Mouse (Mus musculus) gonadal fat pad, adult 2 months (tissue): Measurements from ENCODE around the gene Slc43a1. TPM values are rescaled to one million over a fixed set of nuclear protein-coding genes. Genes with fewer than 3 reads are reported as not detected.
"Not testable (repeated sequence)": the region's sequence is repeated elsewhere in the genome, so short reads cannot be mapped to it uniquely, and the experiment has no call there.

Experiments used
- DNase-seq: peaks from one replicate; pipeline ENCODE4 v3.0.0-alpha.2; 2012; ENCODE audit warnings: low read depth
- polyA plus RNA-seq: library from polyadenylated mRNA; depleted of rRNA; stranded (reverse); fragments of >200 nt; gene quantifications from 2 replicates; pipeline ENCODE4 v1.2.3, GENCODE M21; 2012; rRNA removed

The Slc43a1 gene
- polyA plus RNA-seq, 1 experiment = 16.9 TPM

GRCm38 (mm10) chr2:84896686-84897085, 58.0 kb downstream of the Slc43a1 start:
- not testable (repeated sequence) for DNase-seq

- no peak for DNase-seq
Observed at GRCm38 (mm10) chr2:84912722-84913121, 74.1 kb downstream of the Slc43a1 start.

Other genes starting within 250 kb of the Slc43a1 start
- gene Ctnnd1, start 188.1 kb upstream of the Slc43a1 start, polyA plus RNA-seq = 64.2 and 70.1 TPM in 2 replicates
- not detected in 2 replicates for gene Btbd18, start 179.8 kb upstream of the Slc43a1 start, polyA plus RNA-seq
- 40.7 and 40.9 TPM in 2 replicates for gene Selenoh, start 168.1 kb upstream of the Slc43a1 start, polyA plus RNA-seq
- not detected in 2 replicates for gene Gm28635, start 160.8 kb upstream of the Slc43a1 start, polyA plus RNA-seq
- 11.7 and 15.3 TPM in 2 replicates for gene Med19, start 160.4 kb upstream of the Slc43a1 start, polyA plus RNA-seq
- gene Tmx2, start 159.7 kb upstream of the Slc43a1 start, polyA plus RNA-seq = 93.5 and 97.4 TPM in 2 replicates
- gene Zdhhc5, start 123.7 kb upstream of the Slc43a1 start, polyA plus RNA-seq = 60.7 and 61.8 TPM in 2 replicates
- gene Clp1, start 111.5 kb upstream of the Slc43a1 start, polyA plus RNA-seq = 16.8 and 18.8 TPM in 2 replicates
- 1.4 and 1.7 TPM in 2 replicates for gene Ypel4, start 104.8 kb upstream of the Slc43a1 start, polyA plus RNA-seq
- 3.0 and 3.5 TPM in 2 replicates for gene Gm19426, start 95.2 kb upstream of the Slc43a1 start, polyA plus RNA-seq
- 547 and 588 TPM in 2 replicates for gene Serping1, start 63.4 kb upstream of the Slc43a1 start, polyA plus RNA-seq
- 24.8 and 26.9 TPM in 2 replicates for gene Ube2l6, start 40.0 kb upstream of the Slc43a1 start, polyA plus RNA-seq
- not detected in 2 replicates for gene Smtnl1, start 16.2 kb upstream of the Slc43a1 start, polyA plus RNA-seq
- 30.8 and 47.1 TPM in 2 replicates for gene Timm10, start 11.9 kb upstream of the Slc43a1 start, polyA plus RNA-seq
- gene Rtn4rl2, start 47.9 kb downstream of the Slc43a1 start, polyA plus RNA-seq = 7.6 and 8.4 TPM in 2 replicates
- 88.9 and 136 TPM in 2 replicates for gene Slc43a3, start 97.7 kb downstream of the Slc43a1 start, polyA plus RNA-seq
- 0.23 TPM in 1 of 2 replicates, not detected in the other for gene Prg2, start 141.6 kb downstream of the Slc43a1 start, polyA plus RNA-seq
- not detected in 2 replicates for gene Prg3, start 149.4 kb downstream of the Slc43a1 start, polyA plus RNA-seq
- gene Ssrp1, start 198.4 kb downstream of the Slc43a1 start, polyA plus RNA-seq = 97.4 and 106 TPM in 2 replicates
- gene P2rx3, start 198.6 kb downstream of the Slc43a1 start, polyA plus RNA-seq = 2.4 and 2.6 TPM in 2 replicates
- gene Tnks1bp1, start 209.2 kb downstream of the Slc43a1 start, polyA plus RNA-seq = 91.0 and 121 TPM in 2 replicates